Mouse (Mus musculus): ENCODE measurements around the gene Olfr538. TPM values are rescaled to one million over a fixed set of nuclear protein-coding genes. Genes with fewer than 3 reads are reported as not detected.

The Olfr538 gene
- not detected for polyA plus RNA-seq (2017; shearing (Covaris generic))

DNA sequence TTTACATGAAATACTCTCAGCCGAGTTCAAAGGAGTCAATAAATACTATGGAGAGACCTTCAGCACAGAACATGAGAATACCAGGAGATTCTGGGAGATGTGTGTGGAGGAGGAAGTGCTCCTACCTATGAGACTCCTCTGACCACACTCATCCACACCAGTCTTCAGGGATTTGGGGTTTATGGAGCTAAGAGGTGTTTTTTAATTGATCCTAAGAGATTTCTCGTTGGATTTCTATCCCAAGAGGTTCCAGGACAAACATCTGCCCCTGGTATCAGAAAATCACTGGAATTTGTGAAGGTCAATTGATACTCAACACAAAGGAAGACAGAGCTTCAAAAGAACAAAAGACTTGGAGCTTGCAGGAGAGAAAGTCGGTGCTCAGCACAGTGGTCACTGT, at the start of gene Olfr538:
Gene Olfr538, plus strand, starts transcription at position 301 of the 400 bp plus-strand sequence.

GRCm38 (mm10) chr7:140600969-140601368, 33.3 kb downstream of the Olfr538 start, which contains the start of gene Olfr46:
Gene Olfr46 (plus strand): TSS chr7:140601269.

Other genes starting within 250 kb of the Olfr538 start
- 0.32 TPM for gene Olfr525, start 247.0 kb upstream of the Olfr538 start, polyA plus RNA-seq (2017; shearing (Covaris generic))
- gene Olfr527, start 233.9 kb upstream of the Olfr538 start, polyA plus RNA-seq (2017; shearing (Covaris generic)), result not detected
- gene Olfr60, start 206.2 kb upstream of the Olfr538 start, polyA plus RNA-seq (2017; shearing (Covaris generic)), result not detected
- 1.5 TPM for gene Olfr530, start 191.6 kb upstream of the Olfr538 start, polyA plus RNA-seq (2017; shearing (Covaris generic))
- gene Olfr531, start 165.0 kb upstream of the Olfr538 start, polyA plus RNA-seq (2017; shearing (Covaris generic)), result not detected
- gene Olfr532, start 146.2 kb upstream of the Olfr538 start, polyA plus RNA-seq (2017; shearing (Covaris generic)), result 0.10 TPM
- not detected for gene Olfr533, start 104.5 kb upstream of the Olfr538 start, polyA plus RNA-seq (2017; shearing (Covaris generic))
- gene Olfr535, start 83.7 kb upstream of the Olfr538 start, polyA plus RNA-seq (2017; shearing (Covaris generic)), result not detected
- not detected for gene Olfr536, start 60.5 kb upstream of the Olfr538 start, polyA plus RNA-seq (2017; shearing (Covaris generic))
- gene Olfr46, start 33.4 kb downstream of the Olfr538 start, polyA plus RNA-seq (2017; shearing (Covaris generic)), result 0.05 TPM
- gene Olfr61, start 61.1 kb downstream of the Olfr538 start, polyA plus RNA-seq (2017; shearing (Covaris generic)), result not detected
- gene Olfr53, start 78.6 kb downstream of the Olfr538 start, polyA plus RNA-seq (2017; shearing (Covaris generic)), result not detected
- gene Olfr539, start 92.0 kb downstream of the Olfr538 start, polyA plus RNA-seq (2017; shearing (Covaris generic)), result 0.21 TPM
- gene Olfr45, start 114.1 kb downstream of the Olfr538 start, polyA plus RNA-seq (2017; shearing (Covaris generic)), result 0.06 TPM
- gene Olfr541, start 129.4 kb downstream of the Olfr538 start, polyA plus RNA-seq (2017; shearing (Covaris generic)), result not detected
- gene Cyp2e1, start 195.9 kb downstream of the Olfr538 start, polyA plus RNA-seq (2017; shearing (Covaris generic)), result not detected
- not detected for gene Syce1, start 220.0 kb downstream of the Olfr538 start, polyA plus RNA-seq (2017; shearing (Covaris generic))

All from effector memory CD4-positive, alpha-beta T cell, adult 7 months (primary cell).